Mouse (Mus musculus) frontal cortex, adult 2 months (tissue): Measurements from ENCODE around the gene Usp53. TPM values are rescaled to one million over a fixed set of nuclear protein-coding genes. Genes with fewer than 3 reads are reported as not detected.

ENCODE experiments used
- DNase-seq, 2 experiments: peaks; one replicate each; pipeline ENCODE4 v3.0.0; 2022; ENCODE audit warnings: low spot score in 1 of 2; ENCODE audit errors: extremely low spot score in 1 of 2
- polyA plus RNA-seq: library from polyadenylated mRNA; depleted of rRNA; stranded (reverse); fragments of >200 nt; gene quantifications from 2 replicates; pipeline ENCODE4 v1.2.3, GENCODE M21; 2012; rRNA removed

The Usp53 gene
- polyA plus RNA-seq, result 11.4 and 13.8 TPM in 2 replicates

GRCm38 (mm10) chr3:122984249-122985182 lies at the start of gene Usp53:
Usp53 (minus strand) TSS chr3:122984510.
- peak; percentile 88 to 93 for DNase-seq

GRCm38 (mm10) chr3:123033804-123034203 lies 49.5 kb upstream of the Usp53 start:
- DNase-seq, result no peak

- no peak for DNase-seq
Measured at GRCm38 (mm10) chr3:123025634-123026033, 41.3 kb upstream of the Usp53 start.

GRCm38 (mm10) chr3:123024496-123025234 lies 40.4 kb upstream of the Usp53 start:
- DNase-seq, result no peak

- no peak for DNase-seq
Measured at GRCm38 (mm10) chr3:123018792-123019191, 34.5 kb upstream of the Usp53 start.

- no peak for DNase-seq
Measured at GRCm38 (mm10) chr3:123013476-123013875, 29.2 kb upstream of the Usp53 start.

- DNase-seq, result no peak
Measured at GRCm38 (mm10) chr3:123009417-123009816, 25.1 kb upstream of the Usp53 start.

GRCm38 (mm10) chr3:123007386-123007785 lies 23.1 kb upstream of the Usp53 start:
- no peak for DNase-seq

- no peak for DNase-seq
Measured at GRCm38 (mm10) chr3:123001053-123001452, 16.7 kb upstream of the Usp53 start.

GRCm38 (mm10) chr3:122998511-122998910 lies 14.2 kb upstream of the Usp53 start:
- no peak for DNase-seq

GRCm38 (mm10) chr3:122996968-122997367 lies 12.7 kb upstream of the Usp53 start:
- no peak for DNase-seq

GRCm38 (mm10) chr3:122986906-122987305 lies 2.6 kb upstream of the Usp53 start:
- DNase-seq, result no peak

- DNase-seq, result no peak
Measured at GRCm38 (mm10) chr3:122986386-122986785, 2.1 kb upstream of the Usp53 start.

GRCm38 (mm10) chr3:122985183-122985944 lies 1.1 kb upstream of the Usp53 start:
- no peak for DNase-seq

GRCm38 (mm10) chr3:122983849-122984248 lies 461 bp downstream of the Usp53 start:
- peak; percentile 16 to 63 for DNase-seq

GRCm38 (mm10) chr3:122975964-122976363 lies 8.3 kb downstream of the Usp53 start:
- no peak for DNase-seq

- DNase-seq, result peak in 1 of 2 experiments; percentile 48
Measured at GRCm38 (mm10) chr3:122975363-122975762, 8.9 kb downstream of the Usp53 start.

- peak in 1 of 2 experiments; percentile 27 for DNase-seq
Measured at GRCm38 (mm10) chr3:122974833-122975232, 9.5 kb downstream of the Usp53 start.

- no peak for DNase-seq
Measured at GRCm38 (mm10) chr3:122972126-122972822, 12.0 kb downstream of the Usp53 start.

- DNase-seq, result no peak
Measured at GRCm38 (mm10) chr3:122968391-122968790, 15.9 kb downstream of the Usp53 start.
